Mouse (Mus musculus) liver, embryonic 12.5 days (tissue): ENCODE results near the gene Tbc1d9. TPM values are rescaled to one million over a fixed set of nuclear protein-coding genes. Genes with fewer than 3 reads are reported as not detected.

ENCODE experiments used
- ATAC-seq: fragments of 200-750 bp; cut with Nextera tagmentation; 2 replicates; pipeline ENCODE4 v1.8.0; 2017; ENCODE audit warnings: moderate number of reproducible peaks, mild to moderate bottlenecking, moderate library complexity
- H3K27ac ChIP-seq: fragments of 300-500 bp; sonication (generic); 2 replicates; pipeline ENCODE4 v1.5.1; 2016; ENCODE audit warnings: mild to moderate bottlenecking
- H3K27me3 ChIP-seq: fragments of 300-500 bp; sonication (generic); replicated peaks from 2 replicates; pipeline ENCODE4 v1.6.1; 2016; ENCODE audit warnings: mild to moderate bottlenecking, moderate library complexity
- H3K36me3 ChIP-seq: fragments of 300-500 bp; sonication (generic); 2 replicates; pipeline ENCODE4 v1.6.1; 2016; ENCODE audit warnings: mild to moderate bottlenecking, moderate library complexity
- H3K4me1 ChIP-seq: fragments of 300-500 bp; sonication (generic); 2 replicates; pipeline ENCODE4 v1.6.1; 2016
- H3K4me2 ChIP-seq: fragments of 300-500 bp; sonication (generic); 2 replicates; pipeline ENCODE4 v1.6.1; 2016; ENCODE audit warnings: mild to moderate bottlenecking, moderate library complexity
- H3K4me3 ChIP-seq: fragments of 300-500 bp; sonication (generic); 2 replicates; pipeline ENCODE4 v1.5.1; 2016; ENCODE audit warnings: mild to moderate bottlenecking, moderate library complexity
- H3K9ac ChIP-seq: fragments of 300-500 bp; sonication (generic); 2 replicates; pipeline ENCODE4 v1.6.1; 2016; ENCODE audit warnings: mild to moderate bottlenecking, moderate library complexity
- H3K9me3 ChIP-seq: fragments of 300-500 bp; sonication (generic); replicated peaks from 2 replicates; pipeline ENCODE4 v1.6.1; 2016; ENCODE audit warnings: mild to moderate bottlenecking, moderate library complexity
- WGBS: fragments of 180-500 bp; shearing (Covaris S2); methylation state at CpG from one replicate; pipeline ENCODE4 v1.1.7; 2016; ENCODE audit not compliant: insufficient replicate concordance; 5-methylcytosine and 5-hydroxymethylcytosine counted together
- polyA plus RNA-seq: library from polyadenylated mRNA; unstranded; fragments of >200 nt; fragmentation: Nextera tagmentation; extraction: Ambion mirVana; gene quantifications from 2 replicates; pipeline ENCODE4 v1.2.1, GENCODE M21; 2016

Gene Tbc1d9
- polyA plus RNA-seq, 1 experiment from 2014 or later, result 0.60 TPM

DNA sequence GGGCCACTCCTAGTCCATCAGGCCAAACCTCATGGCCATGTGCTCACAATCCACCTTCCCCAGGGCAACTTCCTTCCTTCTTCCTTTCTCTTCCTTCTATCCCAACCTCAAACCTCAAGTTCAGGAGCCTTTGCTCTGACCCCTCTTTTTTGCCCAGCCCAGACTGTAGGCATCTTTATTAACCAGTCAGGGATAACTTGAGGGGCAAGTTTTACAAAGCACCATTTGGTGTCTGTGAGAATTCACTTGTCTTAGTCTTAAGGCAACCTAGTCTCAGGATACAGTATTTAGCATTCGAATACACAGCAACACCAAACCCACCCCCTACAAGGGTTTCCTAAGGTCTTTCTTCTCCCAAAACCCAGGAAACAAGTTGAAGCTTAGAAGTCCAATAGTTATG, 5.5 kb upstream of the Tbc1d9 start:
- no peak overlapping the region for H3K4me3 ChIP-seq
- H3K27ac ChIP-seq, result no peak overlapping the region
- peaks cover 11% of the 10 kb centered on the region for H3K27me3 ChIP-seq
- H3K9me3 ChIP-seq, result no peaks in the 10 kb centered on the region
- H3K9ac ChIP-seq, result no peak overlapping the region
- 47% methylated on average over 1 of the region's 1 CpGs for WGBS
- no peak overlapping the region for H3K4me2 ChIP-seq
- H3K4me1 ChIP-seq, result 0 out of 2 replicates have a peak, but pooled peaks cover 4% of the 10 kb centered on the region
- ATAC-seq, result no peak
- H3K36me3 ChIP-seq, result no peaks in the 10 kb centered on the region

DNA sequence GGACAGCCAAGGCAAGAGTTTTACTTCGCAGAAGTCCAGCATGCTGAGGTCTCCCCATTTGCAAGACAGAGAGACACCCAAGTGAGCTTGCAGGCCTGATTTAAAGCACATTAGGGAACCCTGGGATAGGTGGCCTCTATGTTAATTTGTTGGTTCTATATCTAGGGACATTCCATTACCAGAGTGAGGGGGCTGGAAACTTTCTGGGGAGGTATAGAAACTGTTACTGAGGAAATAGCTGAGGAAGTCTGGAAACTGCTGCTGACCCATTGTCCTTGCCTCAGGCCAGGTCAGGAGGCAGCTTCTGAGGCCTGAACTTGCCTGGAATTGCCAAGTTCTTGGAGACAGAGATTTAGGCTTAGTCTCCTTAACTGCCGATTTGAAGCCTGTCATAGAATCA, 4.5 kb upstream of the Tbc1d9 start:
- peaks cover 3% of the 10 kb centered on the region; the same call in 1 of the 2 replicates for H3K4me1 ChIP-seq
- no peak for ATAC-seq
- H3K4me3 ChIP-seq, result no peak overlapping the region
- H3K9me3 ChIP-seq, result no peaks in the 10 kb centered on the region
- no peaks in the 10 kb centered on the region for H3K36me3 ChIP-seq
- peaks cover 21% of the 10 kb centered on the region for H3K27me3 ChIP-seq
- no peak overlapping the region for H3K4me2 ChIP-seq
- H3K9ac ChIP-seq, result no peak overlapping the region
- WGBS, result 59% methylated on average over 2 of the region's 2 CpGs
- no peak overlapping the region for H3K27ac ChIP-seq

DNA sequence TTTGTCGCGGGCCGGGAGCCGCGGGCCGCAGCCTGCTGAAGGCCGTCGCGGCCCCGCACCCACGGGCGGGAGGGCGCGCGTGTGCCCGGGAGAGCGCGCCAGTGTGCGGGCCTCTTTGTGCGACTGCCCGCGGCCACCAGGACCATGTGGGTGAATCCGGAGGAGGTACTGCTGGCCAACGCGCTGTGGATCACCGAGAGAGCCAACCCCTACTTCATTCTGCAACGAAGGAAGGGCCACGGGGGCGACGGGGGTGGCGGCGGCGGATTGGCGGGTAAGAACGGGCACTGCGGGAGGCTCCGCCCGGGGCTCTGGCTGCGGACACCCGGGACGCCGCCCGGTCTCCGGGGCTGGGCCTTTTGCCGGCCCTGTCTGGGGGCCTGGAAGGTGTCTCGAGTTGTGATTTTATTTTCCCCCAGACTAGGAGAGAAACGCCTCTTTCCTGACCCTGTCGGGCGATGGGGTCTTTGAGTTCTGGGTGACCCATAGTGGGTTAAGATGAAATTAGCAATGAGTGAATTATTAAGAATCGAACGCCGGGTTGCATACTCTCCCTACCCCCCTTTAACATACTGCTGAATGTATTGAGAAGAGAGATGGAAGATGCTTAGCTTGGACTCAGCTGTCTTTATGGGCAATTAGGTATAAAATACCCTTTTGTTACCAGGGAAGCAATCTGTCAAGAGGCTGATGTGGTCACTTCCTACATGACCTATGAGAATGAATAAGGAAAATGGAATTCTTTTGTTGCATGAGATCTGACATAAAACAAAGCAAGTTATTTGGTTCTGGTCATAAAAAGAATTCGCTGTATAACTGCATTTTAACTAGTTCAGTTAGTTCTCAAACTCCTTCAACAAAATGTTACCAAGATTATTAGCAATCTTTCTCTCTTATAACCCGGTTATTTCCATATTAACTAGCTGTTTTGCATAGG, 1.0 kb downstream of the Tbc1d9 start, which contains the start of gene Gm10645:
Gene Gm10645 (minus strand): TSS at position 240 of the 937 bp plus-strand sequence.
- H3K4me1 ChIP-seq, result peaks cover 7% of the 10 kb centered on the region; the same call in 1 of the 2 replicates
- no peaks in the 10 kb centered on the region for H3K36me3 ChIP-seq
- H3K4me3 ChIP-seq, result peak within 1 kb of the TSS; percentile 62
- peaks cover 50% of the 10 kb centered on the region for H3K27me3 ChIP-seq
- WGBS, result 4% methylated on average over 53 of the region's 54 CpGs
- peak within 1 kb of the TSS; percentile 65 for H3K27ac ChIP-seq
- ATAC-seq, result peak; percentile 52
- no peaks in the 10 kb centered on the region for H3K9me3 ChIP-seq
- peak within 1 kb of the TSS; percentile 62 for H3K9ac ChIP-seq
- peak within 1 kb of the TSS; percentile 81 for H3K4me2 ChIP-seq

DNA sequence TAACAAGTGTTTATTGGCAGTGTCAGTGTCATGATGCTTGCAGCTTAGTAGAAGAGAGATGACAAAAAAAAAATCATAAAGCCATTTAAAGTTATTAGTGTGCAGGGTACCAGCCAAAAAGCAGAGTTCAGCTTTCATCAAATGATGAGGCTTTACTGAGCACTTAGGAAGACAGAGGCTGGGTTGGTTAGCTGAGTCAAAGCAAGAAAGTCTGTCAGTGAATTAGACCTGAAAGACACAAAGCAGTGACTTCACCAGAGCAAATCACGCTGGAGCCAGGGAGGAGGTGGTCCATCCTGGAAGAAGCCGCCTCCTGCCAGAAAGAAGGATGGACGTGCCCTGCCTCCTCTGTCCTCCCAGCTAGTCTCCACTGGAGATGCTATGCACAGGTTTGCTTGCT, 2.8 kb downstream of the Tbc1d9 start:
- no peak overlapping the region for H3K9ac ChIP-seq
- H3K9me3 ChIP-seq, result no peaks in the 10 kb centered on the region
- H3K27ac ChIP-seq, result no peak overlapping the region
- no peak for ATAC-seq
- 50% methylated on average over 3 of the region's 3 CpGs for WGBS
- peaks cover 7% of the 10 kb centered on the region; the same call in 1 of the 2 replicates for H3K4me1 ChIP-seq
- peaks cover 50% of the 10 kb centered on the region for H3K27me3 ChIP-seq
- H3K4me3 ChIP-seq, result no peak overlapping the region
- H3K36me3 ChIP-seq, result no peaks in the 10 kb centered on the region
- H3K4me2 ChIP-seq, result no peak overlapping the region

DNA sequence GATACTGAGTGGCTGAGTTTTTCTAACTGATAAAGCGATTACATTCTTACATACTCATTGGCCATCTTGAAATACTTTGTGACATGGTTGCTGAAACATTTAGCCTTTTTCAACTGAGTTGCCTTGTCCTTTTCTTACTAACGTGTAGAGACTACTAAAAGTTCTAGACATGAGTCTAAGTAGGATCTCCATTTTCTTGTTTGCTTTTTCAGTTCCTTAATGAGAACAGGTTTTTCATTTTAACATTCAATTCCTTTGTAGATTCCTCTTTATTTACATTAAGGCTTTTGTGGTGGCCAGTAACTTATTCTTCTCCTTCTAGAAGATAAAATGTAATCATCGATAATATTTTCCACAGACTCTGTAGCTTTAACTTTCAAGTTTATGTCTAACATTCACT, 4.0 kb downstream of the Tbc1d9 start:
- Histone ChIP-seq H3K36me3 (no peaks in the 10 kb centered on the region), H3K9me3 (no peaks in the 10 kb centered on the region), H3K4me2 (no peak overlapping the region), H3K27ac (no peak overlapping the region), H3K27me3 (peaks cover 44% of the 10 kb centered on the region), H3K9ac (no peak overlapping the region), H3K4me3 (no peak overlapping the region), H3K4me1 (peaks cover 7% of the 10 kb centered on the region; the same call in 1 of the 2 replicates)
- WGBS, result 65% methylated on average over 3 of the region's 3 CpGs
- ATAC-seq, result no peak

DNA sequence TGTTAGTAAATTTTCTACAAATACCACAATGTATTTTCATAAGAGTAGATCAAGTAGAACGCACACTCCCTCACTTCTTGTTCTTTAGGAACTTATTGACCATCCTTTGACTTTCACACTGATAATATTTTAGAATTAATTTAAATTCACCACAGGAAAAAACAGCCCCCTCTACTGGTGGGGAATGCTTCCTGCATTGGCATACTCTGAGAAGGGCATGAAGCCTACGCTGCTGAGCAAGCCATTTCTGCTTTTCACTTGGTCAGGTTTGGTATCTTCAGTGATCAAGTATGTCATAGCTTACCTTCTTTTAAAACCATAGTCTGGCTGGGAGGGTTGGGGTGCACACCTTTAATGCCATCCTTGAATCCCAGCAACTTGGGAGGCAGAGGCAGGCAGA, 4.6 kb downstream of the Tbc1d9 start:
- Histone ChIP-seq H3K27ac (no peak overlapping the region), H3K36me3 (no peaks in the 10 kb centered on the region), H3K27me3 (peaks cover 38% of the 10 kb centered on the region), H3K4me1 (peaks cover 7% of the 10 kb centered on the region; the same call in 1 of the 2 replicates), H3K9ac (no peak overlapping the region), H3K4me3 (no peak overlapping the region), H3K4me2 (no peak overlapping the region), H3K9me3 (no peaks in the 10 kb centered on the region)
- ATAC-seq, result no peak
- 71% methylated on average over 2 of the region's 2 CpGs for WGBS

DNA sequence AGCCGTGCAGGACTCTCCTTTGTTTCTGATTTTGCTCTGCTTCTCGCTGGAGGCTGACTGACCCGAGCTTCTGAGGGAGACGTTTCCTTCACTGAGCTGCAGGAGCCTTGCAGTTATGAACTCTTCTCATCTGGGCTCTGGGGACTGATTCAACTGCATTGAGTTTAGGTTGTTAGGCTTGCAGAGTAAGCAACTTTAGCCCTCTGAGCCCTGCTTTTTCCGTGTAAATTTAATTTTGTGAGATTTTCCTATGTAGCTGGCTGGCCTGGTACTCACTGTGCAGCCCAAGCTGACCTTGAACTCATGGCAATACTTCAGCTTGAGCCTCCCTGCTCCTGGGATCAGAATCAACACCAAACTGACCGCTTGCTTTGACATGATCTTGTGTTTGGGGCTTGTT, 5.7 kb downstream of the Tbc1d9 start:
- H3K27ac ChIP-seq, result no peak overlapping the region
- H3K9ac ChIP-seq, result no peak overlapping the region
- no peak overlapping the region for H3K4me2 ChIP-seq
- no peak overlapping the region for H3K4me3 ChIP-seq
- no peaks in the 10 kb centered on the region for H3K36me3 ChIP-seq
- H3K4me1 ChIP-seq, result peaks cover 1% of the 10 kb centered on the region; the same call in 1 of the 2 replicates
- no peak for ATAC-seq
- 52% methylated on average over 6 of the region's 6 CpGs for WGBS
- peaks cover 27% of the 10 kb centered on the region for H3K27me3 ChIP-seq
- H3K9me3 ChIP-seq, result no peaks in the 10 kb centered on the region

DNA sequence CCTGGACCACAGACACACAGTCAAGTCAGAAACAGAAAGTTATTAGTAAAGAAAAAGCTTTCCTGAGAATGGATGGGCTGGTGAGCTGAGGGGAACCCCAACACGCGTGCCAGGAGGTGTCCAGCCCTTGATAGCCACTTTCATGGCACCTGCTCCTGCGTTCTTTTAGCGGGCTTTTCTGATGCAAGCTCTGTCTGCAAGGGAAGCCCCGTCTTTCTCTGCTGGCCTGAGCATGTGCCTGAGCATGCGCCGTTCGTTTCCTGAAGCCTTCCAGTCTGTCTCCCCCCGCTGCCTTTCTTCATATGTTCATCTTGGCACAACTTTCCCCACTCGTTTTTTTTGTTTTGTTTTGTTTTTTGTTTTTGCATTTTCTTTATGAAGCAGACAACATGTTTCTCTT, 10.5 kb downstream of the Tbc1d9 start:
- Histone ChIP-seq H3K4me2 (no peak overlapping the region), H3K4me3 (no peak overlapping the region), H3K27me3 (peaks cover 9% of the 10 kb centered on the region; the same call in 1 of the 2 replicates), H3K9me3 (no peaks in the 10 kb centered on the region), H3K4me1 (peaks cover 26% of the 10 kb centered on the region), H3K27ac (no peak overlapping the region), H3K36me3 (no peaks in the 10 kb centered on the region), H3K9ac (no peak overlapping the region)
- ATAC-seq, result no peak
- 60% methylated on average over 10 of the region's 10 CpGs for WGBS

DNA sequence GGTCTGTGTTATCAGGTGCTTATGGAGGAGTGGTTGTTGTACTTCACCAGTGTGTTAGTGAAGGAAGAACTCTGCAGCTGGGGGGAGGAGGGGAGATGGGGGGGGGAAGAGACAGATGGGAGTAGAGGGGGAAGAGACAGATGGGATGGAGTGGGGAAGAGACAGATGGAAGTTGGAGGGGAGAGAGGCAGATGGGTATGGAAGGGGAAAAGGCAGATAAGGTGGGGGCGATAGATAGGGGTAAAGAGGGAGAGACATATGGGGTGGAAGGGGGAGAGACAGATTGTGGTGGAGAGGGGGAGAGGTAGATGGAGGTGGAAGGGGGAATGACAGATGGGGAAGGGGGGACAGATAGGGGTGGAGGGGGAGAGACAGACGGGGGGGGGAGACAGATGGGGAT, 11.6 kb downstream of the Tbc1d9 start:
- H3K4me2 ChIP-seq, result no peak overlapping the region
- H3K27me3 ChIP-seq, result peaks cover 9% of the 10 kb centered on the region; the same call in 1 of the 2 replicates
- peaks cover 26% of the 10 kb centered on the region for H3K4me1 ChIP-seq
- WGBS, result 29% methylated on average over 2 of the region's 2 CpGs
- H3K9me3 ChIP-seq, result no peaks in the 10 kb centered on the region
- H3K36me3 ChIP-seq, result no peaks in the 10 kb centered on the region
- ATAC-seq, result no peak
- no peak overlapping the region for H3K4me3 ChIP-seq
- H3K9ac ChIP-seq, result no peak overlapping the region
- H3K27ac ChIP-seq, result no peak overlapping the region

DNA sequence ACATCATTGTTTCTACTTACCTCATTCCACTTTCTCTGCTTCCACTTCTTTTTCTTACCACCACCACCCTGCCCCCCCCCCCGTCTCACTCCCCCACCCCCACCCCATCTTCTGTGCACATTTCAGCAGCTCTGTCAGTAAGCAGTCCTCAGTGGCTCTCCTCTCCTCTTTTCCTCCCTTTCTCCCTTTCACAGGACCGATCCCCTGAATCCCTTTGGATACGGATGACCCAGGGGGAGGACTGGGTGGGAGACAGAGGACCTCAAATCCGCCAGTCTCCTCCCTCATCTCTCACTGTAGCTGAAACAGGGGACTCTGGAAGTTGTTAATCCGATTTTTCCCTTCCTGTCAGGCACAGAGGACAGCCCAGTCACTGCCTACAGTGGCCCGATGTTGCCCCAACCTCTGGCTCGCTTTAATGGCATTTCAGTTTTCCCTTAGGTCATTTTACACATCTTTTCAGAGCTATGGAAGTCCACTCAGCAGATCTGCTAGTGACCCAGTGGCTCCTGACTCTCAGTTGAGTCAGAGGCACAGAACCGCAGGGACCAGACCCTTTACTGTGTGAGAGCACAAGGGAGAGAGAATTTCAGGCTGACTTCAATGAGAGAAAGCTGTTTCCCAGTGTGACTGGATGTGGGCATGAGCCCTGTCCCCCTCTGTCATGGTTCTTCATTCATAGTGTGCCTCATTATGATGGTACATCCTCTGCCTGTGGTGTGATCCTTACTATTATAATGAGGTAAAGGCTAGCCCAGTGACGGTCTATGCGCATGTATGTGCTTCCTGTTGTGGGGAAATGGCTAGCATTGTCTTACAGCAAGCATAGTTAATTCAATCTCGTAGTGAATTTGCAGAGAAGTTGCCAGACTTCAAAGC, 12.4 kb downstream of the Tbc1d9 start:
- WGBS, result 24% methylated on average over 11 of the region's 11 CpGs
- peak; percentile 44 for ATAC-seq
- Histone ChIP-seq H3K27me3 (peaks cover 9% of the 10 kb centered on the region; the same call in 1 of the 2 replicates), H3K4me2 (peak overlapping the region; percentile 25; the same call in 1 of the 2 replicates), H3K36me3 (no peaks in the 10 kb centered on the region), H3K27ac (peak overlapping the region; percentile 61), H3K4me1 (peaks cover 26% of the 10 kb centered on the region), H3K9ac (no peak overlapping the region), H3K9me3 (no peaks in the 10 kb centered on the region), H3K4me3 (no peak overlapping the region)

DNA sequence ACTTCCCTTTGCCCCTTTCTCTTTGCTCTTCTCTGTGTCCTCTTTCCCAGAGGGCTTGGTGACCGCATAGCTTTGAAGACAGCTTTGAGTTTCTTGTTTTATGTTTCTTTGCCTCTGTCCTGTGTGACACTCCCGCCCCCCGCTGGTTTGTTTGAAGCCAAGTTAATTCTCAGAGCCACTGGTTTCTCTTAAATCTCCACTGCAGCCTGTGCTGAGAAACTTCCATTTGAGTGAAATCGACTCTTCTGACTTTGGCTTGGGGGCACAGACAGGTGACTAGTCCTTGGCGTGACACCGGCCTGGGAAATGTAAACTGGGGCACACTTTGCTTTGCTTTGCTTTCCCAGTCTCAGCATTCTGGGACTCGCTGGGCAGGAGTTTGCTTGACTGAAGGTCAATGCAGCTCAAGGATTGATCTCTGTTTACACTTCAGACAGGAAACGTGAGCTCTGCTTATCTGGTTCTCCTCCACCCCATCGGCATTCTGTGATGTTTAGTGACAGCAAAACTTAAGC, 13.1 kb downstream of the Tbc1d9 start:
- peak overlapping the region; percentile 25; the same call in 1 of the 2 replicates for H3K4me2 ChIP-seq
- no peak overlapping the region for H3K4me3 ChIP-seq
- no peaks in the 10 kb centered on the region for H3K9me3 ChIP-seq
- H3K36me3 ChIP-seq, result no peaks in the 10 kb centered on the region
- peak; percentile 47; the same call in 1 of the 2 replicates for ATAC-seq
- H3K4me1 ChIP-seq, result peaks cover 26% of the 10 kb centered on the region
- peaks cover 9% of the 10 kb centered on the region; the same call in 1 of the 2 replicates for H3K27me3 ChIP-seq
- no peak overlapping the region for H3K9ac ChIP-seq
- 7% methylated on average over 9 of the region's 9 CpGs for WGBS
- peak overlapping the region; percentile 61 for H3K27ac ChIP-seq
